Mouse (Mus musculus) testis, adult 2 months (tissue): ENCODE data around the gene Gse1.

Source experiments
- CTCF ChIP-seq: fragments of 200-500 bp; IDR thresholded peaks from 2 replicates; pipeline ENCODE4 v1.5.1; 2012; ENCODE audit warnings: low read depth, mild to moderate bottlenecking, inconsistent platforms, low read length, moderate library complexity; ENCODE audit not compliant: control insufficient read depth, insufficient read depth, insufficient replicate concordance
- POLR2A ChIP-seq: fragments of 200-500 bp; IDR thresholded peaks from 2 replicates; pipeline ENCODE4 v1.6.1; 2012; ENCODE audit warnings: low read depth, mild to moderate bottlenecking, inconsistent platforms, low read length, moderate library complexity; ENCODE audit not compliant: control insufficient read depth

DNA sequence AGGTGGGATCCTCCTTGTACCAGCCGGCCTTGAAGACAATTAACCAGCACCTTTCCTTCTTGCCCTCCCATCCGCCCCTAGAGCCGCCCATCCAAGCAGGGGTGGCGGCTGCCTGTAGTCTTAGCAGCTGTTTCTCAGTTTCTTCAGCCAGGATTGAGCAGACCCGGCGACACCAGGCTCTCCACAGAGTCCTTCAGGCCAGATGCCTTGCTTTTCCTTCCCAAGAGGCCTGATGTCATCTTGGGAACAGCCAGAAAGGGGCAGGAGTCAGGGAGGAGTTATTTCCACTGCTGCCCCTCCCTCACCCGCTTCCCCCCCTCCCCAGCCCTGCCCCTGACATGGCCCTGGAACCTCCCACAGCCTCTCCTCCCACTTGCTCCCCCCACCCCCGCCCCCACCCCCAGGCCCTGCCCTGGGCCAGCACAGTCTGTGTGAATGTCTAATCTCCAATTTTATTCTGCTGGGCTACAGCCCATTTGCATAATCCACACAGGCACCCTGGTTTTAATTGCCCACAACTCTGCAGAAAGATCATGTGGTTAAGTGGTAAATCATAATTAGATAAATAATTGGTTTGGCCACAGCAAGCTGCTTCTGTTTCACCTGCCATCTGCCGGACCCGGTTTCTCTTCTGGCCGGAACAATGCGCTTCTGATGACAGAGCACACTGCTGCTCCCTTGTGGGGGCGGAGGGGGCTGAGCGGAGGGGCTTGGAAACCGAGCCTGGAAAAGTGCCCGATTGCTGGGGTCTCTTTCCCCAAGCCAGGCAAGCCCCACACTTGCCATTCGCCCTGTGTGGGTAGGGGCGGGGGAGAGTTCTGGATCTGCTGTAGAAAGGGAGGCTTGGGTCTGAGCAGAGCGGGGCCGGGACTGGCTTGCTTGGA lies 292.7 kb downstream of the Gse1 start:
- no peak for TF ChIP-seq POLR2A
- TF ChIP-seq CTCF, result no peak
